Mouse (Mus musculus) midbrain, embryonic 13.5 days (tissue): ENCODE data around the gene 1810062G17Rik. TPM values are rescaled to one million over a fixed set of nuclear protein-coding genes. Genes with fewer than 3 reads are reported as not detected.

Experiments
- ATAC-seq: fragments of 200-750 bp; cut with Nextera tagmentation; 2 replicates; pipeline ENCODE4 v1.8.0; 2017; ENCODE audit warnings: mild to moderate bottlenecking, moderate TSS enrichment, moderate library complexity
- H3K27ac ChIP-seq: fragments of 300-500 bp; sonication (generic); 2 replicates; pipeline ENCODE4 v1.5.1; 2015; ENCODE audit warnings: inconsistent platforms, mild to moderate bottlenecking, moderate library complexity
- H3K27me3 ChIP-seq: fragments of 300-500 bp; sonication (generic); 2 replicates; pipeline ENCODE4 v1.6.1; 2015; ENCODE audit warnings: mild to moderate bottlenecking, inconsistent platforms
- H3K36me3 ChIP-seq: fragments of 300-500 bp; sonication (generic); 2 replicates; pipeline ENCODE4 v1.6.1; 2015; ENCODE audit warnings: mild to moderate bottlenecking, inconsistent platforms
- H3K4me1 ChIP-seq: fragments of 300-500 bp; sonication (generic); replicated peaks from 2 replicates; pipeline ENCODE4 v1.6.1; 2015; ENCODE audit warnings: inconsistent platforms
- H3K4me2 ChIP-seq: fragments of 300-500 bp; sonication (generic); replicated peaks from 2 replicates; pipeline ENCODE4 v1.6.1; 2015; ENCODE audit warnings: moderate library complexity, mild to moderate bottlenecking, inconsistent platforms
- H3K4me3 ChIP-seq: fragments of 300-500 bp; sonication (generic); replicated peaks from 2 replicates; pipeline ENCODE4 v1.5.1; 2015; ENCODE audit warnings: mild to moderate bottlenecking, inconsistent platforms
- H3K9ac ChIP-seq: fragments of 300-500 bp; sonication (generic); replicated peaks from 2 replicates; pipeline ENCODE4 v1.6.1; 2015; ENCODE audit warnings: mild to moderate bottlenecking, inconsistent platforms
- H3K9me3 ChIP-seq: fragments of 300-500 bp; sonication (generic); 2 replicates; pipeline ENCODE4 v1.6.1; 2016; ENCODE audit warnings: mild to moderate bottlenecking, inconsistent platforms
- WGBS: fragments of 180-500 bp; shearing (Covaris S2); methylation state at CpG from one replicate; pipeline ENCODE4 v1.1.7; 2015; 5-methylcytosine and 5-hydroxymethylcytosine counted together
- polyA plus RNA-seq: library from polyadenylated mRNA; unstranded; fragments of >200 nt; fragmentation: Nextera tagmentation; extraction: Ambion mirVana; gene quantifications from 2 replicates; pipeline ENCODE4 v1.2.1, GENCODE M21; 2015

1810062G17Rik gene
- polyA plus RNA-seq, 1 experiment from 2014 or later, result 0.71 TPM

- peaks cover 4% of the 10 kb centered on the region; the same call in 1 of the 2 replicates for H3K27me3 ChIP-seq
- H3K36me3 ChIP-seq, result no peaks in the 10 kb centered on the region
- no peaks in the 10 kb centered on the region for H3K4me1 ChIP-seq
- H3K27ac ChIP-seq, result no peak overlapping the region
- H3K9ac ChIP-seq, result no peak overlapping the region
- WGBS, result 83% methylated on average over 2 of the region's 2 CpGs
- ATAC-seq, result no peak
- H3K4me3 ChIP-seq, result no peak overlapping the region
- H3K9me3 ChIP-seq, result no peaks in the 10 kb centered on the region
- no peak overlapping the region for H3K4me2 ChIP-seq
Observed at GRCm38 (mm10) chr3:36494613-36495012, 18.9 kb downstream of the 1810062G17Rik start.

- Histone ChIP-seq H3K36me3 (no peaks in the 10 kb centered on the region), H3K27ac (no peak overlapping the region), H3K27me3 (peaks cover 4% of the 10 kb centered on the region; the same call in 1 of the 2 replicates), H3K4me2 (no peak overlapping the region), H3K4me3 (no peak overlapping the region), H3K4me1 (no peaks in the 10 kb centered on the region), H3K9ac (no peak overlapping the region), H3K9me3 (no peaks in the 10 kb centered on the region)
- ATAC-seq, result peak; percentile 74
- WGBS, result 10% methylated on average over 6 of the region's 6 CpGs
Observed at GRCm38 (mm10) chr3:36495436-36495835, 19.7 kb downstream of the 1810062G17Rik start.

DNA sequence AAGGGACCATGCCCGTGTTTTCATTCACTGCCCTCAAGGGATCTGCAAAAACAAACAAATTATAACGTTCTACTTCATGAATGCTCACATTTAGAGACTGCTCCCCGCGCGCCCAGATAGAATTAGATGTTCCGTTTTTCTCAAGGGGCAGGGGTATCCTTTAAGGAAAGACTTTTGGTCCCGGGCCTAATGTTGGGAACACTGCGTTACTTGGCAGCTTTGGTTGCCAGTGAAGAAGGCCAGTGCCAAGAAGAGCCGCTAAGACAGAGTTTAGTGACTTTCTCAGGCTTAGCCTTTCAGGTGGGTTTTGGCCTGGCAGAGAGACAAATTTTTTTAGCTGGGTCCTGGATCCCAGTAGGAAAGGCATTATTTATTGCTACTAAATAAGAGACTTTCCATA, 20.5 kb downstream of the 1810062G17Rik start:
- no peak overlapping the region for H3K4me3 ChIP-seq
- no peaks in the 10 kb centered on the region for H3K36me3 ChIP-seq
- ATAC-seq, result no peak
- H3K4me2 ChIP-seq, result no peak overlapping the region
- H3K9me3 ChIP-seq, result no peaks in the 10 kb centered on the region
- H3K4me1 ChIP-seq, result no peaks in the 10 kb centered on the region
- H3K9ac ChIP-seq, result no peak overlapping the region
- H3K27me3 ChIP-seq, result peaks cover 4% of the 10 kb centered on the region; the same call in 1 of the 2 replicates
- 87% methylated on average over 9 of the region's 9 CpGs for WGBS
- no peak overlapping the region for H3K27ac ChIP-seq

DNA sequence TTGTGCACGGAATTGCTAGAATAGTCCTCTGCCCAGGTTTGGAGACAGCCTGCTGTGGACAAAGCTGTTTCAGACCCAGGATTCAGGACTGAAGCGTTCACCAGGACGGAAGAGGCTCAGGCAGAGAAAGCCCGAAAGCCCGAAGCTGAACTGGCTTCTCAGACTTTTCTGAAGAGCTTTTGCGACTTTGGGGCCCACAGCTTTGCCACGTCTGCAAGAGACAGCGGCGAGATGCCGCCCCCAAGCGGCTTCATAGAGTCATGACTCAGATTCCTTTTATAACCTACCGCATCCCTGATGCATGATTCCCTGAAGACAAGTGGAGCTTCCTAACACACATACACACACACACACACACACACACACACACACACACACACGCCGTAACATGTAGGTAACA, 21.0 kb downstream of the 1810062G17Rik start:
- no peak overlapping the region for H3K4me2 ChIP-seq
- no peak overlapping the region for H3K27ac ChIP-seq
- peaks cover 4% of the 10 kb centered on the region; the same call in 1 of the 2 replicates for H3K27me3 ChIP-seq
- H3K4me1 ChIP-seq, result no peaks in the 10 kb centered on the region
- no peak overlapping the region for H3K9ac ChIP-seq
- ATAC-seq, result 0 out of 2 replicates have a peak, but pooled peaks have one; percentile 34
- H3K36me3 ChIP-seq, result no peaks in the 10 kb centered on the region
- H3K9me3 ChIP-seq, result no peaks in the 10 kb centered on the region
- no peak overlapping the region for H3K4me3 ChIP-seq
- WGBS, result 16% methylated on average over 14 of the region's 14 CpGs

GRCm38 (mm10) chr3:36498224-36498623, 22.5 kb downstream of the 1810062G17Rik start:
- no peak for ATAC-seq
- Histone ChIP-seq H3K4me3 (no peak overlapping the region), H3K9me3 (no peaks in the 10 kb centered on the region), H3K36me3 (no peaks in the 10 kb centered on the region), H3K9ac (no peak overlapping the region), H3K4me1 (no peaks in the 10 kb centered on the region), H3K27me3 (peaks cover 4% of the 10 kb centered on the region; the same call in 1 of the 2 replicates), H3K4me2 (no peak overlapping the region), H3K27ac (no peak overlapping the region)
- WGBS, result 89% methylated on average over 6 of the region's 6 CpGs

DNA sequence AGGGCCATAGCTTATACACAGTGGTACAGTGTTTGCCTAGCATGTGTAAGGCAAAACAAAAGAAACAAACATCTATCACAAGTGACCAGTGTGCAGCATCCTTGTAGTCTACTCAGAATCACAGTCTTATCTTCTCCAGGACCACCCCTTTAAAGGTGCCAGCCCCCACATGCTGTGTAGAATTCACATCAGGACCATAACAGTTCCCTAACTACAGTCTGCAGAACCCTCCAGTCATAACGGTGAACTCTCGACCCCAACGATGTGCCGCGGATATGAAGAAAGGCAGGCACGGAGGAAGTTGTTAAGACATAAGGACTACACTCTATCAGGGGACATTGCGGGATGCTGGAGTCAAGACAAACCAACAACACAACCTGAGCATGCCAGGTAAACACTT, 23.7 kb downstream of the 1810062G17Rik start:
- Histone ChIP-seq H3K27me3 (peaks cover 4% of the 10 kb centered on the region; the same call in 1 of the 2 replicates), H3K9ac (no peak overlapping the region), H3K36me3 (no peaks in the 10 kb centered on the region), H3K4me2 (no peak overlapping the region), H3K27ac (no peak overlapping the region), H3K9me3 (no peaks in the 10 kb centered on the region), H3K4me3 (no peak overlapping the region), H3K4me1 (no peaks in the 10 kb centered on the region)
- ATAC-seq, result no peak
- WGBS, result 96% methylated on average over 7 of the region's 7 CpGs

DNA sequence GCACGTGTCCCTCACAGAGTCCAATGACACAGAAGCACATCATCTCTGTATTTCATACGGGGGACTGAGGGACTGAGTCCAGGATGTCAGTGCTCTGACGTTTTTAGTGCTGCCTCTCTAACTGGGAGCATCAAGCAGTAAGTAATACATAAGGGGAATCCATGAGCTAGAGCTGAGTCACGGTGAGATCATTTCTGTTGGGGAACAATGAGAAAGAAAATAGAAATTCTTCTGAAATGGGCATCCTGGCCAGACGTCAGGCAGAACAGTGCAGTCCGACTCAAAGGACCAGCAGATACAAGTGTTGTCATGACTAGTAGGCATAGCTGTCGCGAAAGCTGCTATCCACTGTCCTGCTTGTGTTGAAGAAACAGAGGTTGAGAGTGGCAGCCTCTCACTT, 25.2 kb downstream of the 1810062G17Rik start:
- Histone ChIP-seq H3K4me3 (no peak overlapping the region), H3K9ac (no peak overlapping the region), H3K4me1 (peaks cover 8% of the 10 kb centered on the region), H3K9me3 (no peaks in the 10 kb centered on the region), H3K4me2 (no peak overlapping the region), H3K36me3 (no peaks in the 10 kb centered on the region), H3K27me3 (peaks cover 4% of the 10 kb centered on the region; the same call in 1 of the 2 replicates), H3K27ac (no peak overlapping the region)
- ATAC-seq, result no peak
- 89% methylated on average over 8 of the region's 8 CpGs for WGBS

- no peaks in the 10 kb centered on the region for H3K36me3 ChIP-seq
- WGBS, result 84% methylated on average over 7 of the region's 7 CpGs
- no peaks in the 10 kb centered on the region for H3K9me3 ChIP-seq
- peaks cover under 1% of the 10 kb centered on the region; the same call in 1 of the 2 replicates for H3K27me3 ChIP-seq
- H3K4me2 ChIP-seq, result no peak overlapping the region
- H3K9ac ChIP-seq, result no peak overlapping the region
- ATAC-seq, result no peak
- H3K27ac ChIP-seq, result no peak overlapping the region
- H3K4me1 ChIP-seq, result peaks cover 12% of the 10 kb centered on the region
- no peak overlapping the region for H3K4me3 ChIP-seq
Observed at GRCm38 (mm10) chr3:36501546-36501945, 25.8 kb downstream of the 1810062G17Rik start.

DNA sequence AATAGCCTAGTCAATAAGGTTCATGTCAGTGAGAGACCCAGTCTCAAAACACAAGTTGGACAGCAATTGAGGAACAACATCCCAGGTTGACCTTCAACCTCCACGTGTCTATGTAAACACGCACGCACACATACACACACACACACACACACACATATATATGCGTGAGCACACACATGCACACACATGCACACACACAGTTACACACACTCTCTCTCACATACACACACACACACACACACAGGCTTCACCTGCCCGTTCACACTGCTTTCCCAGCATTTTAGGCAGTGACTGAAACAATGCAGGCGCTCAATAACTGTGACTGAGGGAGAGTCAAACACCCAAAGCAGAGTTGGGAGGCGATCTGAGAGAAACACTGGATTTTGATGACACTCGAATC, 29.6 kb downstream of the 1810062G17Rik start:
- H3K36me3 ChIP-seq, result no peaks in the 10 kb centered on the region
- no peak overlapping the region for H3K9ac ChIP-seq
- WGBS, result 66% methylated on average over 8 of the region's 8 CpGs
- ATAC-seq, result peak; percentile 72; the same call in 1 of the 2 replicates
- no peaks in the 10 kb centered on the region for H3K27me3 ChIP-seq
- no peaks in the 10 kb centered on the region for H3K9me3 ChIP-seq
- H3K4me1 ChIP-seq, result peaks cover 12% of the 10 kb centered on the region
- no peak overlapping the region for H3K4me2 ChIP-seq
- H3K27ac ChIP-seq, result peak overlapping the region; percentile 76
- no peak overlapping the region for H3K4me3 ChIP-seq

- Histone ChIP-seq H3K4me2 (no peak overlapping the region), H3K9ac (no peak overlapping the region), H3K36me3 (no peaks in the 10 kb centered on the region), H3K27me3 (no peaks in the 10 kb centered on the region), H3K4me3 (no peak overlapping the region), H3K4me1 (peaks cover 12% of the 10 kb centered on the region), H3K27ac (peak overlapping the region; percentile 76), H3K9me3 (no peaks in the 10 kb centered on the region)
- WGBS, result 46% methylated on average over 10 of the region's 10 CpGs
- peak; percentile 85 for ATAC-seq
Observed at GRCm38 (mm10) chr3:36505809-36506735, 30.3 kb downstream of the 1810062G17Rik start.

- no peak overlapping the region for H3K9ac ChIP-seq
- H3K4me2 ChIP-seq, result no peak overlapping the region
- no peak overlapping the region for H3K4me3 ChIP-seq
- WGBS, result 91% methylated on average over 6 of the region's 6 CpGs
- no peak for ATAC-seq
- H3K36me3 ChIP-seq, result no peaks in the 10 kb centered on the region
- H3K27me3 ChIP-seq, result no peaks in the 10 kb centered on the region
- no peaks in the 10 kb centered on the region for H3K4me1 ChIP-seq
- H3K27ac ChIP-seq, result no peak overlapping the region
- no peaks in the 10 kb centered on the region for H3K9me3 ChIP-seq
Observed at GRCm38 (mm10) chr3:36511491-36511890, 35.8 kb downstream of the 1810062G17Rik start.

DNA sequence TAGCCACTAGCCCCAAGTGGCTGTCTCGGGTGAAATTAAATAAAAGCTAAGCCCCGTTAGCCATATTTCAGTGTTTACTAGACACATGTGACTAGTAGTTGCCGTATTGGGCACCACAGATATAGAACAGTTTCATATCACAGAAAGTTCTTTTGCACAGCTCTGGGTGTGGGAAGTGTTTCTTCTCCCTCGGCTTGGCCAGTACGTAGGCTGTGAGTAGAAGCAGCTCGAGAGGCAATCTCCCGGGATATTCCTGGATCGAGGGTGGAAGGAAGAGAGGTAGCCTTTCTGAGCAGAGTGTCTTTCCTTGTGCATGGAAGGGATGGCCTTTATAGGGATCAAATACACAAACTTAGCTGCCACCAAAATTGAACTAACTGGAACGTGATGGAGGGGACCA, 40.5 kb downstream of the 1810062G17Rik start:
- H3K36me3 ChIP-seq, result no peaks in the 10 kb centered on the region
- peaks cover 6% of the 10 kb centered on the region; the same call in 1 of the 2 replicates for H3K4me1 ChIP-seq
- H3K9ac ChIP-seq, result no peak overlapping the region
- no peak overlapping the region for H3K27ac ChIP-seq
- H3K4me2 ChIP-seq, result no peak overlapping the region
- ATAC-seq, result no peak
- no peak overlapping the region for H3K4me3 ChIP-seq
- peaks cover 12% of the 10 kb centered on the region for H3K27me3 ChIP-seq
- H3K9me3 ChIP-seq, result no peaks in the 10 kb centered on the region
- 92% methylated on average over 9 of the region's 9 CpGs for whole genome bisulfite sequencing
